Mouse (Mus musculus) midbrain, embryonic 13.5 days (tissue): ENCODE data around the gene 4933402N03Rik. TPM values are rescaled to one million over a fixed set of nuclear protein-coding genes. Genes with fewer than 3 reads are reported as not detected.

ENCODE experiments used
- ATAC-seq: fragments of 200-750 bp; cut with Nextera tagmentation; 2 replicates; pipeline ENCODE4 v1.8.0; 2017; ENCODE audit warnings: mild to moderate bottlenecking, moderate TSS enrichment, moderate library complexity
- H3K27ac ChIP-seq: fragments of 300-500 bp; sonication (generic); 2 replicates; pipeline ENCODE4 v1.5.1; 2015; ENCODE audit warnings: inconsistent platforms, mild to moderate bottlenecking, moderate library complexity
- H3K27me3 ChIP-seq: fragments of 300-500 bp; sonication (generic); 2 replicates; pipeline ENCODE4 v1.6.1; 2015; ENCODE audit warnings: mild to moderate bottlenecking, inconsistent platforms
- H3K36me3 ChIP-seq: fragments of 300-500 bp; sonication (generic); 2 replicates; pipeline ENCODE4 v1.6.1; 2015; ENCODE audit warnings: mild to moderate bottlenecking, inconsistent platforms
- H3K4me1 ChIP-seq: fragments of 300-500 bp; sonication (generic); replicated peaks from 2 replicates; pipeline ENCODE4 v1.6.1; 2015; ENCODE audit warnings: inconsistent platforms
- H3K4me2 ChIP-seq: fragments of 300-500 bp; sonication (generic); replicated peaks from 2 replicates; pipeline ENCODE4 v1.6.1; 2015; ENCODE audit warnings: moderate library complexity, mild to moderate bottlenecking, inconsistent platforms
- H3K4me3 ChIP-seq: fragments of 300-500 bp; sonication (generic); replicated peaks from 2 replicates; pipeline ENCODE4 v1.5.1; 2015; ENCODE audit warnings: mild to moderate bottlenecking, inconsistent platforms
- H3K9ac ChIP-seq: fragments of 300-500 bp; sonication (generic); replicated peaks from 2 replicates; pipeline ENCODE4 v1.6.1; 2015; ENCODE audit warnings: mild to moderate bottlenecking, inconsistent platforms
- H3K9me3 ChIP-seq: fragments of 300-500 bp; sonication (generic); 2 replicates; pipeline ENCODE4 v1.6.1; 2016; ENCODE audit warnings: mild to moderate bottlenecking, inconsistent platforms
- WGBS: fragments of 180-500 bp; shearing (Covaris S2); methylation state at CpG from one replicate; pipeline ENCODE4 v1.1.7; 2015; 5-methylcytosine and 5-hydroxymethylcytosine counted together
- polyA plus RNA-seq: library from polyadenylated mRNA; unstranded; fragments of >200 nt; fragmentation: Nextera tagmentation; extraction: Ambion mirVana; gene quantifications from 2 replicates; pipeline ENCODE4 v1.2.1, GENCODE M21; 2015

Gene 4933402N03Rik
- not detected in 2 replicates for polyA plus RNA-seq

GRCm38 (mm10) chr7:131146214-131146613 lies at the start of gene 4933402N03Rik:
Gene 4933402N03Rik, minus strand, starts transcription at chr7:131146314.
- no peak within 1 kb of the TSS for H3K4me3 ChIP-seq
- H3K4me2 ChIP-seq, result no peak within 1 kb of the TSS
- WGBS, result 95% methylated on average over 2 of the region's 2 CpGs
- ATAC-seq, result no peak
- no peaks in the 10 kb centered on the region for H3K27me3 ChIP-seq
- H3K36me3 ChIP-seq, result no peaks in the 10 kb centered on the region
- H3K9me3 ChIP-seq, result no peaks in the 10 kb centered on the region
- H3K4me1 ChIP-seq, result no peaks in the 10 kb centered on the region
- H3K27ac ChIP-seq, result no peak within 1 kb of the TSS
- H3K9ac ChIP-seq, result no peak within 1 kb of the TSS

- Histone ChIP-seq H3K27me3 (no peaks in the 10 kb centered on the region), H3K27ac (no peak overlapping the region), H3K9me3 (no peaks in the 10 kb centered on the region), H3K36me3 (no peaks in the 10 kb centered on the region), H3K4me3 (no peak overlapping the region), H3K4me2 (no peak overlapping the region), H3K4me1 (no peaks in the 10 kb centered on the region), H3K9ac (no peak overlapping the region)
- 97% methylated on average over 14 of the region's 14 CpGs for WGBS
- no peak for ATAC-seq
Observed at GRCm38 (mm10) chr7:131187996-131188395, 41.9 kb upstream of the 4933402N03Rik start.

DNA sequence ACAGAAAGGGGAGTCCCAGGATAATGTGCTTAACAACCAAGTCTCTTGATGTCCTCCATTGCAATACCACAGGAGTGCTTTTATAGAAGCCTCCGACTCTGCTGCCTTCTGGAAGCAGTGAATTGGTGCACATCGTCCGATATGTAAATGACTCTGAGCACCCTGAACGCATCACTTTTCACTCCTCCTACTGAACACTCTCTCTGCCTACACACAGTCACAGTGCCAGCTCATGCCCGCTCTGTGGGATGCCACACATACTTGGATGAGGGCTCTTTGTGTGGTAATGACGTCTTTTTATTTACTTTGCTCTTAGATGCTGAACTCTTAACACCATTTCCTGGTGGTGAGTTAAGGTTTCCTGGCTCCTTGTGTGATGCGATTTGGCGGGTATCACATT lies 40.9 kb upstream of the 4933402N03Rik start:
- H3K36me3 ChIP-seq, result no peaks in the 10 kb centered on the region
- 85% methylated on average over 8 of the region's 8 CpGs for WGBS
- H3K27ac ChIP-seq, result no peak overlapping the region
- H3K4me2 ChIP-seq, result no peak overlapping the region
- H3K27me3 ChIP-seq, result no peaks in the 10 kb centered on the region
- no peaks in the 10 kb centered on the region for H3K9me3 ChIP-seq
- H3K4me3 ChIP-seq, result no peak overlapping the region
- H3K4me1 ChIP-seq, result no peaks in the 10 kb centered on the region
- no peak for ATAC-seq
- no peak overlapping the region for H3K9ac ChIP-seq

DNA sequence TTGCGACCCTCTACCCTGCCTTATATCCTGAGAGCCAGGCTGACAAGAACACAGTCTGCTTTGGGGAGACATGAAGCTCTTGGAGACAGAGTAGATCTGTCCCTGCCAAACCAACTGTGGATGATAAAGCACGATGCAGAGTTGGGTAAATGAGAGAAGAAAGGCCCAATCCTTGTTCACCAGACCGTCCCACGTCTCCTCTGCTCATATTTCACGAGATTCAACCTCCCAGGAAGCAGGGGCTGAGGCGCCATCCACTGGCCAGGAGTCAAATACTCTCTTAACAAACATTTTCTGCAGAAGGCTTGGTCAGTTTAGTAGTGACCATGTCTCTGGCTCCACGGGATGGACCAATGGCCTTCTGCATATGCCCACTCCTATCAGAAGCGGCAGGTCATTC lies 38.2 kb upstream of the 4933402N03Rik start:
- 67% methylated on average over 8 of the region's 8 CpGs for WGBS
- no peak for ATAC-seq

GRCm38 (mm10) chr7:131182685-131183084 lies 36.6 kb upstream of the 4933402N03Rik start:
- H3K27me3 ChIP-seq, result no peaks in the 10 kb centered on the region
- no peak overlapping the region for H3K4me2 ChIP-seq
- H3K9me3 ChIP-seq, result no peaks in the 10 kb centered on the region
- no peak overlapping the region for H3K4me3 ChIP-seq
- H3K9ac ChIP-seq, result no peak overlapping the region
- ATAC-seq, result no peak
- H3K4me1 ChIP-seq, result no peaks in the 10 kb centered on the region
- H3K27ac ChIP-seq, result no peak overlapping the region
- H3K36me3 ChIP-seq, result no peaks in the 10 kb centered on the region
- 37% methylated on average over 4 of the region's 4 CpGs for WGBS

More for the DNA sequence above, 38.2 kb upstream of the 4933402N03Rik start:
- H3K4me1 ChIP-seq, result no peaks in the 10 kb centered on the region
- no peak overlapping the region for H3K9ac ChIP-seq
- no peaks in the 10 kb centered on the region for H3K36me3 ChIP-seq
- H3K4me2 ChIP-seq, result no peak overlapping the region
- no peaks in the 10 kb centered on the region for H3K9me3 ChIP-seq
- no peak overlapping the region for H3K27ac ChIP-seq
- no peak overlapping the region for H3K4me3 ChIP-seq
- no peaks in the 10 kb centered on the region for H3K27me3 ChIP-seq

DNA sequence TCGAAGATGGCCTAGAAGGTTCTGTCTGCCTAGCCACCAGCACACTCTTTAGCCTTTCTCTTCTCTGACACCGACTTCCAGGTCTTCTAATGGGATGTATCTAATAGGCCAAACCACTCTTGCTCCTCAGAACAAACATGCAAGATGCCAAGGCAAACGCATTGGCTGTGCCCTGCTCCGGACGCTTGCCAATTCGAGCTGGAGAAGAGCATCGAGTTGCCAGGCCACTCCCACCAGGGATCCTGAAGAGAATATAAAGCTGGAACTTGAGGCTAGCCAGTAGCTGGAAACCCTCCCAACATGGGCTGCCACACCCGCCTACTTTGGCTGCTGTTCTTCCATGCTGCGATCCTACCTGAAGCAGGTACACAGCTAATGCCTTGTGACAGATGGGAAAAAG lies 28.0 kb upstream of the 4933402N03Rik start, which contains the start of gene 5430419D17Rik:
Gene 5430419D17Rik (plus strand): TSS at position 282 of the 400 bp plus-strand sequence.
- no peak for ATAC-seq
- 87% methylated on average over 9 of the region's 9 CpGs for WGBS

DNA sequence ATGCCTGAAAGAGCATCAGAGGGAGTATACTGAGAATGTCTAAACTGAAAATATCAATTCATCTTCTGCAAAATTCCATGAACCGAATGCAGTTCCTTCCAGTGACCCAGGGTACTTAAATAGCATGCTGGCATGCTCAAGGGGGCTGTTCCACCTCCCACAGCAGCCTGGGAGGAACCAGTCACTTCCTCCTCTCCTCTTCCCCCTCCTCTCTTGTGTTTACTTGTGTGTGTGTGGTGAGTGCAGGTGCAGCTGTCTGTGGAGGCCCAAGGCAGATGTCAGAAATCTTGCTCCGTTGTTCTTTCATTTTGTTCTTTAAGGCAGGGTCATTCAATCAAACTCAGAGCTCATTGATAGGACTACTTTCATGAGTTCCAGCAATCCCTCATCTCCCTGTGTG lies 23.0 kb upstream of the 4933402N03Rik start:
- H3K27me3 ChIP-seq, result no peaks in the 10 kb centered on the region
- H3K9ac ChIP-seq, result no peak overlapping the region
- H3K9me3 ChIP-seq, result no peaks in the 10 kb centered on the region
- no peak for ATAC-seq
- no peaks in the 10 kb centered on the region for H3K4me1 ChIP-seq
- H3K36me3 ChIP-seq, result no peaks in the 10 kb centered on the region
- no peak overlapping the region for H3K4me3 ChIP-seq
- H3K27ac ChIP-seq, result no peak overlapping the region
- 74% methylated on average over 2 of the region's 2 CpGs for WGBS
- H3K4me2 ChIP-seq, result no peak overlapping the region

More for the DNA sequence above, 28.0 kb upstream of the 4933402N03Rik start, which contains the start of gene 5430419D17Rik:
- Histone ChIP-seq H3K4me2 (no peak within 1 kb of the TSS), H3K36me3 (no peaks in the 10 kb centered on the region), H3K4me3 (no peak within 1 kb of the TSS), H3K9ac (no peak within 1 kb of the TSS), H3K27ac (no peak within 1 kb of the TSS), H3K4me1 (no peaks in the 10 kb centered on the region), H3K27me3 (no peaks in the 10 kb centered on the region), H3K9me3 (no peaks in the 10 kb centered on the region)

DNA sequence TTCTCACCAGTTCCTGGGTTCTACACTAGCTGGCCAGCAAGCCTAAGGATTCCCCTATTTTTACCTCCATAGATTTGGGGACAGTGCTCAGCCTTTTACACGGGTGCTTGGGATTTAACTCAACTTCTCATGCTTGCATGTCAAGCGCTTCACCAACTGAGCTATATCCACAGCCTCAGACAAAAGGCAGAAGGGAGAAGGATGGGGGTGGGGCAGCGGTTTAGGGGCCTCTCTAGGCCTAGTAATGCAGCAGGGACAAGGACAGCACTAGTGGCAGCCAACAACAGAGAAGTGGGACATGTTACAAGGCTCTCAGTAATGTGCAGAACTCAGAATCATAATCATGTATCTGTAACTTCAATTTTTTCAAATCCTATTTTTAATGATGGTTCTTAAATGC lies 21.7 kb upstream of the 4933402N03Rik start:
- Histone ChIP-seq H3K4me2 (no peak overlapping the region), H3K9me3 (no peaks in the 10 kb centered on the region), H3K27ac (no peak overlapping the region), H3K4me1 (no peaks in the 10 kb centered on the region), H3K27me3 (no peaks in the 10 kb centered on the region), H3K36me3 (no peaks in the 10 kb centered on the region), H3K9ac (no peak overlapping the region), H3K4me3 (no peak overlapping the region)
- no peak for ATAC-seq
- 69% methylated on average over 3 of the region's 3 CpGs for WGBS

- H3K9me3 ChIP-seq, result no peaks in the 10 kb centered on the region
- no peaks in the 10 kb centered on the region for H3K27me3 ChIP-seq
- H3K36me3 ChIP-seq, result no peaks in the 10 kb centered on the region
- no peak overlapping the region for H3K27ac ChIP-seq
- 80% methylated on average over 7 of the region's 7 CpGs for WGBS
- H3K4me2 ChIP-seq, result no peak overlapping the region
- ATAC-seq, result no peak
- H3K4me1 ChIP-seq, result no peaks in the 10 kb centered on the region
- no peak overlapping the region for H3K4me3 ChIP-seq
- no peak overlapping the region for H3K9ac ChIP-seq
Observed at GRCm38 (mm10) chr7:131162251-131162650, 16.1 kb upstream of the 4933402N03Rik start.

DNA sequence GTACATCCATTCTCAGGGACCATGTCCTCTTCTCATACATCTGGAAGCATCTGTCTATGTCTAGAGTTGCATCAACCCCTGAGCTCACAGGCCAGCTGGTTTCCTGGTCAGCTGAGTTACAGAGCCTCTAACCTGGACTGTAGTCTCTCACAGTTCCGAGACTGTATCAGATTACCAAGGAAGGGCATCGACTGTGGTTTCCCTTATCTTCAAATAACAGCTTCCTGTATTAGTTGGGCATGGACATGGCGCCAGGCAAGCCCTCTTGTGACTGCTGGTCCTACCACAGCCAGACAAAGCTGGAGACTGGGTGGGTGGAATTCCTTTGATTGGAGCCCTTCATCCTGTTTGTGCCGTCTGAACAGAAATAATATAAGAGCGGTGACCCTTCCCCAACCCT lies 6.9 kb upstream of the 4933402N03Rik start:
- Histone ChIP-seq H3K27me3 (no peaks in the 10 kb centered on the region), H3K4me3 (no peak overlapping the region), H3K4me2 (no peak overlapping the region), H3K27ac (no peak overlapping the region), H3K36me3 (no peaks in the 10 kb centered on the region), H3K9ac (no peak overlapping the region), H3K4me1 (no peaks in the 10 kb centered on the region), H3K9me3 (no peaks in the 10 kb centered on the region)
- WGBS, result 85% methylated on average over 5 of the region's 5 CpGs
- no peak for ATAC-seq

DNA sequence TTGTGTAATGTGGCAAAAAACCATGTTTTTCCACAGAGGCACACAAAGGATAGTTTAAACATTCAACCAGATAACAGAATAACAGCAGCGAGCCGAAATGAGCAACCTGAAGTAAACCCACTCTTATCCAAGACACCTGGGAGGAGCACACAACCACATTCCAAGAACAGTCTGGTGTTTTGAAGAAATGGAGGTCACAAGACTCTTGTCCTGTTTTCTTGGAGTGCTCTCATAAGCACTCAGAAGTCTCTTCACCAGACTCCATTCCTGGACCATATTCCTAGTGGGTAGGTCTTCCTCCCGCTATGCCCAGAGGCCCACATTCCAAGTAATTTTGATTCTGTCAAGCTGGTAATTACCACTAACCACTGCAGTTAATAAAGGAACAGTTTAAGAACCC lies 4.1 kb upstream of the 4933402N03Rik start:
- no peak for ATAC-seq
- Histone ChIP-seq H3K27me3 (no peaks in the 10 kb centered on the region), H3K36me3 (no peaks in the 10 kb centered on the region), H3K4me1 (no peaks in the 10 kb centered on the region), H3K27ac (no peak overlapping the region), H3K4me3 (no peak overlapping the region), H3K9ac (no peak overlapping the region), H3K9me3 (no peaks in the 10 kb centered on the region), H3K4me2 (no peak overlapping the region)
- 89% methylated on average over 3 of the region's 3 CpGs for WGBS

GRCm38 (mm10) chr7:131133181-131133580 lies 12.9 kb downstream of the 4933402N03Rik start:
- no peak overlapping the region for H3K4me3 ChIP-seq
- WGBS, result 79% methylated on average over 3 of the region's 3 CpGs
- no peak overlapping the region for H3K9ac ChIP-seq
- H3K36me3 ChIP-seq, result no peaks in the 10 kb centered on the region
- no peaks in the 10 kb centered on the region for H3K4me1 ChIP-seq
- no peak overlapping the region for H3K27ac ChIP-seq
- no peaks in the 10 kb centered on the region for H3K27me3 ChIP-seq
- H3K4me2 ChIP-seq, result no peak overlapping the region
- ATAC-seq, result no peak
- no peaks in the 10 kb centered on the region for H3K9me3 ChIP-seq

- Histone ChIP-seq H3K9me3 (no peaks in the 10 kb centered on the region), H3K9ac (no peak overlapping the region), H3K27ac (no peak overlapping the region), H3K4me3 (no peak overlapping the region), H3K4me1 (no peaks in the 10 kb centered on the region), H3K27me3 (no peaks in the 10 kb centered on the region), H3K36me3 (no peaks in the 10 kb centered on the region), H3K4me2 (no peak overlapping the region)
- no peak for ATAC-seq
- 75% methylated on average over 12 of the region's 12 CpGs for WGBS
Observed at GRCm38 (mm10) chr7:131130021-131130420, 16.1 kb downstream of the 4933402N03Rik start.
